Mouse (Mus musculus): ENCODE data around the gene Pld2.

- no peak for TF ChIP-seq CTCF (IDR thresholded peaks at IDR 0.05; ENCODE audit: control insufficient read depth, insufficient read depth, low read length)
- TF ChIP-seq POLR2A (IDR thresholded peaks at IDR 0.05; ENCODE audit: borderline replicate concordance, control insufficient read depth, low read depth, low read length), result no peak
Observed at GRCm38 (mm10) chr11:70511242-70511641, 28.6 kb upstream of the Pld2 start.
